Mouse (Mus musculus) CH12.LX (cell line): Measurements from ENCODE around the gene Clk4. TPM values are rescaled to one million over a fixed set of nuclear protein-coding genes. Genes with fewer than 3 reads are reported as not detected.
A peak's percentile ranks its signal among the peaks of the same experiment; 100 is the strongest.

Source experiments
- DNase-seq: peaks from one replicate; pipeline ENCODE4 v3.0.0-alpha.2; 2013; ENCODE audit errors: extremely low read depth
- H3K27ac ChIP-seq: 2 replicates; pipeline ENCODE4 v1.5.1; 2012; ENCODE audit warnings: low read depth, mild to moderate bottlenecking, control low read depth, moderate library complexity; ENCODE audit not compliant: insufficient read depth
- H3K27me3 ChIP-seq: replicated peaks from 2 replicates; pipeline ENCODE3; 2012; ENCODE audit warnings: inconsistent platforms
- H3K36me3 ChIP-seq, 2 experiments: replicated peaks in 1 of 2; 2 replicates each; pipeline versions ENCODE3 to v1.6.1; 2012; ENCODE audit warnings: inconsistent platforms in 1 of 2, low read length in 1 of 2, mild to moderate bottlenecking in 1 of 2, mixed read lengths in 1 of 2, moderate library complexity in 1 of 2; ENCODE audit not compliant: control insufficient read depth in 1 of 2, insufficient read depth in 1 of 2
- H3K4me1 ChIP-seq, 2 experiments: 2 replicates each; pipeline ENCODE4 v1.6.1; 2012; ENCODE audit warnings: inconsistent platforms in 1 of 2, moderate library complexity in 1 of 2; ENCODE audit not compliant: insufficient read depth in 2 of 2, control insufficient read depth in 1 of 2
- H3K4me2 ChIP-seq: 2 replicates; pipeline ENCODE4 v1.6.1; 2012; ENCODE audit warnings: low read depth, mild to moderate bottlenecking, control low read depth; ENCODE audit not compliant: poor library complexity, insufficient read depth, severe bottlenecking
- H3K4me3 ChIP-seq, 3 experiments: fragments of 150-350 bp in 1 of 3; sonication (generic) in 1 of 3; replicated peaks in 1 of 3; 2 replicates each; pipeline versions ENCODE3 to v1.5.1; 2011 to 2012; ENCODE audit warnings: low read depth in 2 of 3, low read length in 2 of 3, mild to moderate bottlenecking in 2 of 3, moderate library complexity in 2 of 3, control low read depth in 1 of 3, improper control_type of control experiment in 1 of 3, inconsistent platforms in 1 of 3, mixed read lengths in 1 of 3; ENCODE audit not compliant: poor library complexity in 1 of 3
- H3K79me2 ChIP-seq: replicated peaks from 2 replicates; pipeline ENCODE4 v1.6.1; 2012; ENCODE audit warnings: mild to moderate bottlenecking, moderate library complexity; ENCODE audit not compliant: control insufficient read depth, poor library complexity, insufficient read depth, severe bottlenecking; ENCODE audit errors: extremely low read depth
- H3K9ac ChIP-seq: 2 replicates; pipeline ENCODE4 v1.6.1; 2012; ENCODE audit warnings: low read depth, mild to moderate bottlenecking, control low read depth, moderate library complexity; ENCODE audit not compliant: insufficient read depth
- H3K9me3 ChIP-seq: replicated peaks from 2 replicates; pipeline ENCODE3; 2012; ENCODE audit warnings: low read length, inconsistent platforms, mixed read lengths
- BHLHE40 ChIP-seq: IDR thresholded peaks from 2 replicates; pipeline ENCODE4 v1.6.1; 2011; ENCODE audit warnings: mild to moderate bottlenecking, low read depth, low read length, improper control_type of control experiment
- CHD1 ChIP-seq: IDR thresholded peaks from 2 replicates; pipeline ENCODE4 v1.6.1; 2012; ENCODE audit warnings: low read depth, low read length, improper control_type of control experiment, inconsistent platforms
- CHD2 ChIP-seq: IDR thresholded peaks from 2 replicates; pipeline ENCODE4 v1.6.1; 2011; ENCODE audit warnings: low read length, improper control_type of control experiment
- CTCF ChIP-seq, 2 experiments: IDR thresholded peaks in 1 of 2; conservative IDR thresholded peaks in 1 of 2; 2 replicates each; pipeline ENCODE4 v1.5.1; 2011 to 2012; ENCODE audit warnings: low read depth in 2 of 2, low read length in 2 of 2, improper control_type of control experiment in 1 of 2, inconsistent platforms in 1 of 2, mild to moderate bottlenecking in 1 of 2, moderate library complexity in 1 of 2
- ELF1 ChIP-seq: IDR thresholded peaks from 2 replicates; pipeline ENCODE4 v1.6.1; 2014; ENCODE audit warnings: low read depth, mild to moderate bottlenecking, inconsistent platforms, low read length, improper control_type of control experiment
- EP300 ChIP-seq: IDR thresholded peaks from 2 replicates; pipeline ENCODE4 v1.6.1; 2011; ENCODE audit warnings: low read length, improper control_type of control experiment
- ETS1 ChIP-seq: conservative IDR thresholded peaks from 2 replicates; pipeline ENCODE4 v1.6.1; 2012; ENCODE audit warnings: low read depth, mild to moderate bottlenecking, inconsistent platforms, low read length, improper control_type of control experiment, moderate library complexity
- GABPA ChIP-seq: IDR thresholded peaks from 2 replicates; pipeline ENCODE4 v1.6.1; 2012; ENCODE audit warnings: low read depth, low read length, improper control_type of control experiment, inconsistent platforms; ENCODE audit not compliant: insufficient replicate concordance
- HCFC1 ChIP-seq: IDR thresholded peaks from 2 replicates; pipeline ENCODE4 v1.6.1; 2012; ENCODE audit warnings: low read depth, mild to moderate bottlenecking, inconsistent platforms, low read length, improper control_type of control experiment
- JUN ChIP-seq: IDR thresholded peaks from 2 replicates; pipeline ENCODE4 v1.6.1; 2011; ENCODE audit warnings: low read depth, mild to moderate bottlenecking, low read length, improper control_type of control experiment, moderate library complexity; ENCODE audit not compliant: insufficient read depth
- KAT2A ChIP-seq: IDR thresholded peaks from 2 replicates; pipeline ENCODE4 v1.6.1; 2012; ENCODE audit warnings: low read length, improper control_type of control experiment, inconsistent platforms; ENCODE audit not compliant: insufficient replicate concordance
- MAX ChIP-seq: IDR thresholded peaks from 2 replicates; pipeline ENCODE4 v1.6.1; 2011; ENCODE audit warnings: low read length, improper control_type of control experiment
- MAZ ChIP-seq: IDR thresholded peaks from 2 replicates; pipeline ENCODE4 v1.6.1; 2012; ENCODE audit warnings: low read depth, mild to moderate bottlenecking, inconsistent platforms, low read length, improper control_type of control experiment, moderate library complexity
- MEF2A ChIP-seq: IDR thresholded peaks from 2 replicates; pipeline ENCODE4 v1.6.1; 2014; ENCODE audit warnings: low read depth, mild to moderate bottlenecking, inconsistent platforms, low read length, improper control_type of control experiment, borderline replicate concordance
- MXI1 ChIP-seq: IDR thresholded peaks from 2 replicates; pipeline ENCODE4 v1.6.1; 2011; ENCODE audit warnings: mild to moderate bottlenecking, low read depth, low read length, improper control_type of control experiment
- MYC ChIP-seq: IDR thresholded peaks from 2 replicates; pipeline ENCODE4 v1.6.1; 2011; ENCODE audit warnings: low read depth, mild to moderate bottlenecking, improper control_type of control experiment, low read length
- NELFE ChIP-seq: IDR thresholded peaks from 2 replicates; pipeline ENCODE4 v1.6.1; 2011; ENCODE audit warnings: low read depth, low read length, improper control_type of control experiment
- NRF1 ChIP-seq: IDR thresholded peaks from 2 replicates; pipeline ENCODE4 v1.6.1; 2014; ENCODE audit warnings: low read depth, mild to moderate bottlenecking, inconsistent platforms, low read length, improper control_type of control experiment, moderate library complexity
- POLR2A ChIP-seq: IDR thresholded peaks from 2 replicates; pipeline ENCODE4 v1.6.1; 2011; ENCODE audit warnings: low read depth, mild to moderate bottlenecking, improper control_type of control experiment, low read length
- RAD21 ChIP-seq: IDR thresholded peaks from 2 replicates; pipeline ENCODE4 v1.6.1; 2011; ENCODE audit warnings: low read depth, mild to moderate bottlenecking, low read length, improper control_type of control experiment, moderate library complexity
- RCOR1 ChIP-seq: conservative IDR thresholded peaks from 2 replicates; pipeline ENCODE4 v1.6.1; 2012; ENCODE audit warnings: low read depth, mild to moderate bottlenecking, inconsistent platforms, low read length, improper control_type of control experiment
- SIN3A ChIP-seq: IDR thresholded peaks from 2 replicates; pipeline ENCODE4 v1.6.1; 2012; ENCODE audit warnings: low read length, improper control_type of control experiment, inconsistent platforms
- SMC3 ChIP-seq: IDR thresholded peaks from 2 replicates; pipeline ENCODE4 v1.6.1; 2011; ENCODE audit warnings: low read depth, low read length, improper control_type of control experiment
- TBP ChIP-seq: conservative IDR thresholded peaks from 2 replicates; pipeline ENCODE4 v1.6.1; 2011; ENCODE audit warnings: low read depth, low read length, improper control_type of control experiment
- TCF12 ChIP-seq: IDR thresholded peaks from 2 replicates; pipeline ENCODE4 v1.6.1; 2014; ENCODE audit warnings: low read depth, mild to moderate bottlenecking, inconsistent platforms, low read length, improper control_type of control experiment
- UBTF ChIP-seq: IDR thresholded peaks from 2 replicates; pipeline ENCODE4 v1.6.1; 2012; ENCODE audit warnings: low read depth, mild to moderate bottlenecking, inconsistent platforms, low read length, improper control_type of control experiment, moderate library complexity
- ZKSCAN1 ChIP-seq: IDR thresholded peaks from 2 replicates; pipeline ENCODE4 v1.6.1; 2012; ENCODE audit warnings: low read depth, inconsistent platforms, low read length, improper control_type of control experiment, borderline replicate concordance
- ZMIZ1 ChIP-seq: IDR thresholded peaks from 2 replicates; pipeline ENCODE4 v1.6.1; 2012; ENCODE audit warnings: low read depth, mild to moderate bottlenecking, inconsistent platforms, low read length, improper control_type of control experiment
- dilution Hi-C: fragments of 300-500 bp; cut with MboI; formaldehyde crosslinking; loops from 2 replicates; pipeline ENCODE4 v1.14.3; 2020; ENCODE audit warnings: low sequenced_read_pairs; ENCODE audit not compliant: extremely low pct_unique_long_range_greater_than_20kb, extremely low pct_ligation_motif_present
- in situ Hi-C: fragments of 300-500 bp; cut with MboI; formaldehyde crosslinking; loops from 3 replicates; pipeline ENCODE4 v1.14.3; 2019; ENCODE audit warnings: low sequenced_read_pairs, low pct_ligation_motif_present, low pct_unique_long_range_greater_than_20kb, mixed read lengths
- polyA plus RNA-seq: library from polyadenylated mRNA; unstranded; fragments of >175 nt; gene quantifications from 2 replicates; pipeline ENCODE4 v1.2.1, GENCODE M21; 2012; ENCODE audit warnings: low read depth; ENCODE audit not compliant: insufficient read length
- total RNA-seq, 2 experiments: library from RNA; depleted of rRNA; stranded (reverse); fragments of 300-350 nt in 1 of 2; fragments of >200 nt in 1 of 2; gene quantifications; 2 replicates each; pipeline ENCODE4 v1.2.3; 2012 to 2014

Gene Clk4
- total and polyA plus RNA-seq, 3 experiments = 70.8 to 93.4 (median 72.2) TPM

- no peak for TF ChIP-seq NELFE
- no peak for TF ChIP-seq ELF1
- TF ChIP-seq SMC3 = peak; percentile 60
- TF ChIP-seq CTCF (conservative IDR thresholded peaks at IDR 0.05 in 1 of 2, IDR thresholded peaks at IDR 0.05 in 1 of 2; ENCODE audit: low read depth in 2 of 2, low read length in 2 of 2) = peak; percentile 72 to 75
- no peak for TF ChIP-seq ZKSCAN1
These were observed 3.8 kb downstream of the Clk4 start (continued) for GRCm38 (mm10) chr11:51265326-51265725.

- Histone ChIP-seq H3K9me3 (no peaks in the 10 kb centered on the region), H3K79me2 (peaks cover 25% of the 10 kb centered on the region), H3K36me3 (peaks cover 62 to 91% of the 10 kb centered on the region in 2 experiments), H3K9ac (no peak overlapping the region), H3K4me3 (no peak overlapping the region), H3K27ac (no peak overlapping the region), H3K4me1 (no peaks in the 10 kb centered on the region; a peak in 1 of 4 replicates), H3K27me3 (no peaks in the 10 kb centered on the region), H3K4me2 (no peak overlapping the region)
- TF ChIP-seq NRF1 (no peak), CHD2 (no peak), CHD1 (no peak), CTCF (conservative IDR thresholded peaks at IDR 0.05 in 1 of 2, IDR thresholded peaks at IDR 0.05 in 1 of 2; ENCODE audit: low read depth in 2 of 2, low read length in 2 of 2) (no peak), SMC3 (no peak), UBTF (no peak), BHLHE40 (no peak)
- dilution Hi-C loops (no loop called here), in situ Hi-C loops (loop anchor here (25.0 kb wide), 1 partner anchor 438 kb away; no protein-coding TSS in a partner anchor)
- no peak for DNase-seq
These were observed 12.9 kb downstream of the Clk4 start for GRCm38 (mm10) chr11:51274418-51274817.

GRCm38 (mm10) chr11:51289564-51290041 lies 28.1 kb downstream of the Clk4 start, which contains the start of gene Col23a1:
Col23a1 (plus strand) TSS chr11:51289920.
- peak within 1 kb of the TSS; percentile 96 for H3K4me2 ChIP-seq
- in situ Hi-C loops (loop anchor here (5.0 kb wide), 1 partner anchor 238 kb away; no protein-coding TSS in a partner anchor), dilution Hi-C loops (no loop called here)
- no peaks in the 10 kb centered on the region for H3K9me3 ChIP-seq
- peak within 1 kb of the TSS in 2 of 3 experiments; percentile 38 to 69 for H3K4me3 ChIP-seq
- no peaks in the 10 kb centered on the region for H3K79me2 ChIP-seq
- peak; percentile 29 for DNase-seq
- H3K27ac ChIP-seq = no peak within 1 kb of the TSS
- H3K9ac ChIP-seq = peak within 1 kb of the TSS; percentile 34
- peaks cover 0 to 2% of the 10 kb centered on the region in 2 experiments; a peak in 2 of 4 replicates for H3K4me1 ChIP-seq
- H3K27me3 ChIP-seq = peaks cover 32% of the 10 kb centered on the region
- H3K36me3 ChIP-seq = peaks cover 5 to 33% of the 10 kb centered on the region in 2 experiments
- TF ChIP-seq NRF1 (no peak; the same call in 1 of the 2 replicates), MEF2A (no peak), RAD21 (peak; percentile 96), ZMIZ1 (no peak), NELFE (peak; percentile 52; the same call in 1 of the 2 replicates), MAX (no peak), HCFC1 (no peak), POLR2A (no peak), MYC (no peak), UBTF (no peak; the same call in 1 of the 2 replicates), MAZ (peak; percentile 85), SIN3A (no peak; the same call in 1 of the 2 replicates), ETS1 (no peak), SMC3 (peak; percentile 95), EP300 (no peak), KAT2A (no peak), GABPA (no peak), CHD2 (no peak), RCOR1 (no peak), TBP (no peak), CTCF (conservative IDR thresholded peaks at IDR 0.05 in 1 of 2, IDR thresholded peaks at IDR 0.05 in 1 of 2; ENCODE audit: low read depth in 2 of 2, low read length in 2 of 2) (peak; percentile 19 to 99; a peak in 3 of 4 replicates), MXI1 (no peak), TCF12 (no peak), BHLHE40 (no peak), JUN (no peak)
